Mouse (Mus musculus) CH12.LX (cell line): ENCODE measurements around the gene Tbck. TPM values are rescaled to one million over a fixed set of nuclear protein-coding genes. Genes with fewer than 3 reads are reported as not detected.

Source experiments
- DNase-seq: peaks from one replicate; pipeline ENCODE4 v3.0.0-alpha.2; 2013; ENCODE audit errors: extremely low read depth
- H3K27ac ChIP-seq: 2 replicates; pipeline ENCODE4 v1.5.1; 2012; ENCODE audit warnings: low read depth, mild to moderate bottlenecking, control low read depth, moderate library complexity; ENCODE audit not compliant: insufficient read depth
- H3K27me3 ChIP-seq: replicated peaks from 2 replicates; pipeline ENCODE3; 2012; ENCODE audit warnings: inconsistent platforms
- H3K36me3 ChIP-seq, 2 experiments: replicated peaks in 1 of 2; 2 replicates each; pipeline versions ENCODE3 to v1.6.1; 2012; ENCODE audit warnings: inconsistent platforms in 1 of 2, low read length in 1 of 2, mild to moderate bottlenecking in 1 of 2, mixed read lengths in 1 of 2, moderate library complexity in 1 of 2; ENCODE audit not compliant: control insufficient read depth in 1 of 2, insufficient read depth in 1 of 2
- H3K4me1 ChIP-seq, 2 experiments: 2 replicates each; pipeline ENCODE4 v1.6.1; 2012; ENCODE audit warnings: inconsistent platforms in 1 of 2, moderate library complexity in 1 of 2; ENCODE audit not compliant: insufficient read depth in 2 of 2, control insufficient read depth in 1 of 2
- H3K4me2 ChIP-seq: 2 replicates; pipeline ENCODE4 v1.6.1; 2012; ENCODE audit warnings: low read depth, mild to moderate bottlenecking, control low read depth; ENCODE audit not compliant: poor library complexity, insufficient read depth, severe bottlenecking
- H3K4me3 ChIP-seq, 3 experiments: fragments of 150-350 bp in 1 of 3; sonication (generic) in 1 of 3; replicated peaks in 1 of 3; 2 replicates each; pipeline versions ENCODE3 to v1.5.1; 2011 to 2012; ENCODE audit warnings: low read depth in 2 of 3, low read length in 2 of 3, mild to moderate bottlenecking in 2 of 3, moderate library complexity in 2 of 3, control low read depth in 1 of 3, improper control_type of control experiment in 1 of 3, inconsistent platforms in 1 of 3, mixed read lengths in 1 of 3; ENCODE audit not compliant: poor library complexity in 1 of 3
- H3K79me2 ChIP-seq: replicated peaks from 2 replicates; pipeline ENCODE4 v1.6.1; 2012; ENCODE audit warnings: mild to moderate bottlenecking, moderate library complexity; ENCODE audit not compliant: control insufficient read depth, poor library complexity, insufficient read depth, severe bottlenecking; ENCODE audit errors: extremely low read depth
- H3K9ac ChIP-seq: 2 replicates; pipeline ENCODE4 v1.6.1; 2012; ENCODE audit warnings: low read depth, mild to moderate bottlenecking, control low read depth, moderate library complexity; ENCODE audit not compliant: insufficient read depth
- H3K9me3 ChIP-seq: replicated peaks from 2 replicates; pipeline ENCODE3; 2012; ENCODE audit warnings: low read length, inconsistent platforms, mixed read lengths
- BHLHE40 ChIP-seq: IDR thresholded peaks from 2 replicates; pipeline ENCODE4 v1.6.1; 2011; ENCODE audit warnings: mild to moderate bottlenecking, low read depth, low read length, improper control_type of control experiment
- CHD1 ChIP-seq: IDR thresholded peaks from 2 replicates; pipeline ENCODE4 v1.6.1; 2012; ENCODE audit warnings: low read depth, low read length, improper control_type of control experiment, inconsistent platforms
- CTCF ChIP-seq, 2 experiments: IDR thresholded peaks in 1 of 2; conservative IDR thresholded peaks in 1 of 2; 2 replicates each; pipeline ENCODE4 v1.5.1; 2011 to 2012; ENCODE audit warnings: low read depth in 2 of 2, low read length in 2 of 2, improper control_type of control experiment in 1 of 2, inconsistent platforms in 1 of 2, mild to moderate bottlenecking in 1 of 2, moderate library complexity in 1 of 2
- E2F4 ChIP-seq: IDR thresholded peaks from 2 replicates; pipeline ENCODE4 v1.6.1; 2011; ENCODE audit warnings: low read depth, low read length, improper control_type of control experiment; ENCODE audit not compliant: insufficient replicate concordance
- EP300 ChIP-seq: IDR thresholded peaks from 2 replicates; pipeline ENCODE4 v1.6.1; 2011; ENCODE audit warnings: low read length, improper control_type of control experiment
- ETS1 ChIP-seq: conservative IDR thresholded peaks from 2 replicates; pipeline ENCODE4 v1.6.1; 2012; ENCODE audit warnings: low read depth, mild to moderate bottlenecking, inconsistent platforms, low read length, improper control_type of control experiment, moderate library complexity
- IRF4 ChIP-seq: IDR thresholded peaks from 2 replicates; pipeline ENCODE4 v1.6.1; 2014; ENCODE audit warnings: low read depth, mild to moderate bottlenecking, inconsistent platforms, low read length, improper control_type of control experiment
- JUN ChIP-seq: IDR thresholded peaks from 2 replicates; pipeline ENCODE4 v1.6.1; 2011; ENCODE audit warnings: low read depth, mild to moderate bottlenecking, low read length, improper control_type of control experiment, moderate library complexity; ENCODE audit not compliant: insufficient read depth
- JUND ChIP-seq: conservative IDR thresholded peaks from 2 replicates; pipeline ENCODE4 v1.6.1; 2011; ENCODE audit warnings: low read depth, low read length, improper control_type of control experiment
- MEF2A ChIP-seq: IDR thresholded peaks from 2 replicates; pipeline ENCODE4 v1.6.1; 2014; ENCODE audit warnings: low read depth, mild to moderate bottlenecking, inconsistent platforms, low read length, improper control_type of control experiment, borderline replicate concordance
- NELFE ChIP-seq: IDR thresholded peaks from 2 replicates; pipeline ENCODE4 v1.6.1; 2011; ENCODE audit warnings: low read depth, low read length, improper control_type of control experiment
- POLR2AphosphoS2 ChIP-seq: IDR thresholded peaks from 2 replicates; pipeline ENCODE4 v1.6.1; 2011; ENCODE audit warnings: low read depth, low read length, improper control_type of control experiment
- RAD21 ChIP-seq: IDR thresholded peaks from 2 replicates; pipeline ENCODE4 v1.6.1; 2011; ENCODE audit warnings: low read depth, mild to moderate bottlenecking, low read length, improper control_type of control experiment, moderate library complexity
- RCOR1 ChIP-seq: conservative IDR thresholded peaks from 2 replicates; pipeline ENCODE4 v1.6.1; 2012; ENCODE audit warnings: low read depth, mild to moderate bottlenecking, inconsistent platforms, low read length, improper control_type of control experiment
- SIN3A ChIP-seq: IDR thresholded peaks from 2 replicates; pipeline ENCODE4 v1.6.1; 2012; ENCODE audit warnings: low read length, improper control_type of control experiment, inconsistent platforms
- SMC3 ChIP-seq: IDR thresholded peaks from 2 replicates; pipeline ENCODE4 v1.6.1; 2011; ENCODE audit warnings: low read depth, low read length, improper control_type of control experiment
- TCF12 ChIP-seq: IDR thresholded peaks from 2 replicates; pipeline ENCODE4 v1.6.1; 2014; ENCODE audit warnings: low read depth, mild to moderate bottlenecking, inconsistent platforms, low read length, improper control_type of control experiment
- UBTF ChIP-seq: IDR thresholded peaks from 2 replicates; pipeline ENCODE4 v1.6.1; 2012; ENCODE audit warnings: low read depth, mild to moderate bottlenecking, inconsistent platforms, low read length, improper control_type of control experiment, moderate library complexity
- USF1 ChIP-seq: IDR thresholded peaks from 2 replicates; pipeline ENCODE4 v1.6.1; 2014; ENCODE audit warnings: low read depth, mild to moderate bottlenecking, inconsistent platforms, low read length, improper control_type of control experiment
- USF2 ChIP-seq: conservative IDR thresholded peaks from 2 replicates; pipeline ENCODE4 v1.6.1; 2011; ENCODE audit warnings: low read depth, low read length, improper control_type of control experiment
- ZC3H11A ChIP-seq: IDR thresholded peaks from 2 replicates; pipeline ENCODE4 v1.6.1; 2012; ENCODE audit warnings: low read depth, mild to moderate bottlenecking, inconsistent platforms, low read length, improper control_type of control experiment
- ZKSCAN1 ChIP-seq: IDR thresholded peaks from 2 replicates; pipeline ENCODE4 v1.6.1; 2012; ENCODE audit warnings: low read depth, inconsistent platforms, low read length, improper control_type of control experiment, borderline replicate concordance
- ZMIZ1 ChIP-seq: IDR thresholded peaks from 2 replicates; pipeline ENCODE4 v1.6.1; 2012; ENCODE audit warnings: low read depth, mild to moderate bottlenecking, inconsistent platforms, low read length, improper control_type of control experiment
- ZNF384 ChIP-seq: IDR thresholded peaks from 2 replicates; pipeline ENCODE4 v1.6.1; 2012; ENCODE audit warnings: low read depth, low read length, improper control_type of control experiment, inconsistent platforms
- dilution Hi-C: fragments of 300-500 bp; cut with MboI; formaldehyde crosslinking; loops from 2 replicates; pipeline ENCODE4 v1.14.3; 2020; ENCODE audit warnings: low sequenced_read_pairs; ENCODE audit not compliant: extremely low pct_unique_long_range_greater_than_20kb, extremely low pct_ligation_motif_present
- in situ Hi-C: fragments of 300-500 bp; cut with MboI; formaldehyde crosslinking; loops from 3 replicates; pipeline ENCODE4 v1.14.3; 2019; ENCODE audit warnings: low sequenced_read_pairs, low pct_ligation_motif_present, low pct_unique_long_range_greater_than_20kb, mixed read lengths
- polyA plus RNA-seq: library from polyadenylated mRNA; unstranded; fragments of >175 nt; gene quantifications from 2 replicates; pipeline ENCODE4 v1.2.1, GENCODE M21; 2012; ENCODE audit warnings: low read depth; ENCODE audit not compliant: insufficient read length
- total RNA-seq, 2 experiments: library from RNA; depleted of rRNA; stranded (reverse); fragments of 300-350 nt in 1 of 2; fragments of >200 nt in 1 of 2; gene quantifications; 2 replicates each; pipeline ENCODE4 v1.2.3; 2012 to 2014

Tbck gene
- total and polyA plus RNA-seq, 3 experiments, result 9.2 to 18.7 (median 14.5) TPM

DNA sequence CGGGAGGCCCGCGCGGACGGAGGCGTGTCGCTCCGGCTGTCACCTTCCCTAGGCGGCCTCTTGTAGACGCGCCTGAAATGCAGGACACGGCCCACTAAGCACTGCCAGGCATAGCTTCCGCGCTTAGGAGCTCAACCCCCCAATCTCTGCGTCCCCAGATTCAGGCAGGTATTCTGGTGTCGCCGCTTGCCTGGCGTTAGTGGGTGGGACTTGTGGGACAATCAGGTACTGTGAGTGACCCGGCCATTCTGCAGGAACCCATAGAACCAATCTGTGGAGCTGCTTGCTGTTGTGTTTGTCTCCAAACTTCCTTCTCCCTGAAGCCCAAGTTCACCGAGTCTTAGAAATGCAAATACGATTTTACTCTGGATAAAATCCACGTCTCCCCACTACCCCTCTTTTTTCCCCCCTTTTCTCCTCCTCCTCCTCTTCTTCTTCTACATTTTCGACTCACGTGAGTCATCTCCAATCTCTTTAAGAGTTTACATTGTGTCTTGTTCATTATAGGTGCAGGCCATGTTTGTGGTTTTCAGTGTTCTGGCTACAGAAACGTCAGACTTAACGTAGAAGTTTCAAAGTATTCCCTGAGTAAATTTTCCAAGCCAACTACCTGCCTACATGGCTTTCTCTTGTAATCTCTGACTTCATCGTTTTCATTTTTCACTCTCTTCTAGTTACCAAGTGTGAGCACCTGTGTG is 436 bp downstream of the Tbck start, which contains the start of gene Aimp1:
Gene Aimp1, minus strand, starts transcription at position 140 of the 698 bp plus-strand sequence.
- Histone ChIP-seq H3K9ac (peak within 1 kb of the TSS; percentile 91), H3K27ac (peak within 1 kb of the TSS; percentile 45), H3K4me1 (peaks cover 5 to 33% of the 10 kb centered on the region in 2 experiments), H3K36me3 (peaks cover 11 to 27% of the 10 kb centered on the region in 2 experiments), H3K4me2 (peak within 1 kb of the TSS; percentile 100), H3K9me3 (no peaks in the 10 kb centered on the region), H3K27me3 (no peaks in the 10 kb centered on the region), H3K4me3 (peak within 1 kb of the TSS; percentile 56 to 88 (median 83)), H3K79me2 (peaks cover 34% of the 10 kb centered on the region)
- no peak for TF ChIP-seq JUND
- TF ChIP-seq E2F4, result no peak
- TF ChIP-seq ETS1, result no peak
- TF ChIP-seq UBTF, result no peak
- TF ChIP-seq POLR2AphosphoS2, result no peak
- no peak for TF ChIP-seq USF2
- TF ChIP-seq ZKSCAN1, result no peak
- TF ChIP-seq EP300, result 0 out of 2 replicates have a peak, but pooled peaks have one; percentile 8
- no peak for TF ChIP-seq TCF12
- TF ChIP-seq BHLHE40, result peak; percentile 69
- TF ChIP-seq USF1, result no peak
- TF ChIP-seq CHD1, result no peak; the same call in 1 of the 2 replicates
- TF ChIP-seq ZNF384, result no peak
- TF ChIP-seq IRF4, result no peak
- no peak for TF ChIP-seq MEF2A
- TF ChIP-seq ZMIZ1, result no peak
- TF ChIP-seq ZC3H11A, result no peak
- TF ChIP-seq SIN3A, result peak; percentile 6; the same call in 1 of the 2 replicates
- TF ChIP-seq RCOR1, result no peak
- 0 out of 2 replicates have a peak, but pooled peaks have one; percentile 9 for TF ChIP-seq NELFE
- in situ Hi-C loops, result loop anchor here (25.0 kb wide), 1 partner anchor 472 kb away; no protein-coding TSS in a partner anchor
- DNase-seq, result peak; percentile 22
- dilution Hi-C loops, result no loop called here

DNA sequence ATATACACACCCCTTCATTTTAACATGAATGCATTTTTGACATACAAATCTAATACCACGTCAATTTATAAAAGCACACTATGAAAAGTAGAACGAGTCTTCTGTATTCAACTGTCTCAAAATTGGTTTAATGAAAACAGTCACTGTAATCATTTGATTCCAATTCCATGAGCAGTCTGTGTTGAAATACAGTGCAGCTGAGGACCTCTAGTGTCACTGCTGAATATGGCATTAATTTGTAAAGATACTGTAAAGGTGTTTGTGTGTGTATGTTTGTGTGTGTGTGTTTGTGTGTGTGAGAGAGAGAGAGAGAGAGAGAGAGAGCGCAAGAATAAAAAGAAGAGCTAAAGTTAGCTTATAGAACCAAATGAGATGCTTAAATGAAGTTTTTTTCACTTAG is 17.4 kb downstream of the Tbck start:
- Histone ChIP-seq H3K4me1 (no peaks in the 10 kb centered on the region), H3K79me2 (no peaks in the 10 kb centered on the region), H3K36me3 (peaks cover 7 to 49% of the 10 kb centered on the region in 2 experiments), H3K9ac (no peak overlapping the region), H3K27me3 (no peaks in the 10 kb centered on the region), H3K4me2 (no peak overlapping the region), H3K4me3 (no peak overlapping the region), H3K27ac (no peak overlapping the region), H3K9me3 (no peaks in the 10 kb centered on the region)
- dilution Hi-C loops (no loop called here), in situ Hi-C loops (loop anchor here (10.0 kb wide), 1 partner anchor 197 kb away; no protein-coding TSS in a partner anchor)
- DNase-seq, result peak; percentile 47
- TF ChIP-seq JUND (0 out of 2 replicates have a peak, but pooled peaks have one; percentile 37), POLR2AphosphoS2 (no peak), SMC3 (peak; percentile 72), JUN (no peak), TCF12 (no peak), CTCF (conservative IDR thresholded peaks at IDR 0.05 in 1 of 2, IDR thresholded peaks at IDR 0.05 in 1 of 2; ENCODE audit: low read depth in 2 of 2, low read length in 2 of 2) (peak in 1 of 2 experiments; percentile 86; a peak in 3 of 4 replicates), RAD21 (peak; percentile 94), ZKSCAN1 (no peak)
